Mouse (Mus musculus) neutrophil, adult 5-6 weeks (primary cell): Measurements from ENCODE around the gene Tet2. TPM values are rescaled to one million over a fixed set of nuclear protein-coding genes. Genes with fewer than 3 reads are reported as not detected.

Source experiments
- total RNA-seq: library from RNA; stranded (forward); fragments of 200-1000 nt; gene quantifications from 2 replicates; pipeline ENCODE4 v1.2.3, GENCODE M21; 2017

Tet2 gene
- total RNA-seq, 1 experiment from 2014 or later, result 106 TPM

Other genes with a start within 250 kb of the Tet2 start
- 28.4 and 30.0 TPM in 2 replicates for gene Ppa2, start 235.0 kb downstream of the Tet2 start, total RNA-seq